Mouse (Mus musculus) kidney, embryonic 16.5 days (tissue): ENCODE measurements around the gene Dolpp1. TPM values are rescaled to one million over a fixed set of nuclear protein-coding genes. Genes with fewer than 3 reads are reported as not detected.
"Not testable (repeated sequence)": the region's sequence is repeated elsewhere in the genome, so short reads cannot be mapped to it uniquely, and the experiment has no call there.

Experiments
- ATAC-seq: fragments of 200-750 bp; cut with Nextera tagmentation; 2 replicates; pipeline ENCODE4 v1.8.0; 2017; ENCODE audit warnings: moderate TSS enrichment; ENCODE audit not compliant: low FRiP score, low TSS enrichment
- H3K27ac ChIP-seq: fragments of 300-500 bp; sonication (generic); 2 replicates; pipeline ENCODE4 v1.5.1; 2014; ENCODE audit warnings: low read length
- H3K27me3 ChIP-seq: fragments of 300-500 bp; sonication (generic); 2 replicates; pipeline ENCODE4 v1.6.1; 2014; ENCODE audit warnings: low read length, control low read depth, mixed read lengths; ENCODE audit not compliant: insufficient read depth
- H3K36me3 ChIP-seq: fragments of 300-500 bp; sonication (generic); 2 replicates; pipeline ENCODE4 v1.6.1; 2014; ENCODE audit warnings: low read length, control low read depth, mixed read lengths; ENCODE audit not compliant: insufficient read depth
- H3K4me1 ChIP-seq: fragments of 300-500 bp; sonication (generic); 2 replicates; pipeline ENCODE4 v1.6.1; 2014; ENCODE audit warnings: low read length, control low read depth, mixed read lengths; ENCODE audit not compliant: insufficient read depth
- H3K4me2 ChIP-seq: fragments of 300-500 bp; sonication (generic); replicated peaks from 2 replicates; pipeline ENCODE4 v1.6.1; 2014; ENCODE audit warnings: low read depth, low read length
- H3K4me3 ChIP-seq: fragments of 300-500 bp; sonication (generic); 2 replicates; pipeline ENCODE4 v1.5.1; 2014; ENCODE audit warnings: mild to moderate bottlenecking, low read length
- H3K9ac ChIP-seq: fragments of 300-500 bp; sonication (generic); replicated peaks from 2 replicates; pipeline ENCODE4 v1.6.1; 2014; ENCODE audit warnings: low read length
- H3K9me3 ChIP-seq: fragments of 300-500 bp; sonication (generic); 2 replicates; pipeline ENCODE4 v1.6.1; 2016; ENCODE audit warnings: low read length, control low read depth
- WGBS: fragments of 180-500 bp; shearing (Covaris S2); extraction: QIAGEN DNeasy Blood & Tissue Kit; methylation state at CpG from one replicate; pipeline ENCODE4 v1.1.7; 2014; 5-methylcytosine and 5-hydroxymethylcytosine counted together
- polyA plus RNA-seq: library from polyadenylated mRNA; unstranded; fragments of >200 nt; fragmentation: Nextera tagmentation; extraction: Ambion mirVana; gene quantifications from 2 replicates; pipeline ENCODE4 v1.2.1, GENCODE M21; 2015

Gene Dolpp1
- polyA plus RNA-seq, 1 experiment from 2014 or later = 44.2 TPM

DNA sequence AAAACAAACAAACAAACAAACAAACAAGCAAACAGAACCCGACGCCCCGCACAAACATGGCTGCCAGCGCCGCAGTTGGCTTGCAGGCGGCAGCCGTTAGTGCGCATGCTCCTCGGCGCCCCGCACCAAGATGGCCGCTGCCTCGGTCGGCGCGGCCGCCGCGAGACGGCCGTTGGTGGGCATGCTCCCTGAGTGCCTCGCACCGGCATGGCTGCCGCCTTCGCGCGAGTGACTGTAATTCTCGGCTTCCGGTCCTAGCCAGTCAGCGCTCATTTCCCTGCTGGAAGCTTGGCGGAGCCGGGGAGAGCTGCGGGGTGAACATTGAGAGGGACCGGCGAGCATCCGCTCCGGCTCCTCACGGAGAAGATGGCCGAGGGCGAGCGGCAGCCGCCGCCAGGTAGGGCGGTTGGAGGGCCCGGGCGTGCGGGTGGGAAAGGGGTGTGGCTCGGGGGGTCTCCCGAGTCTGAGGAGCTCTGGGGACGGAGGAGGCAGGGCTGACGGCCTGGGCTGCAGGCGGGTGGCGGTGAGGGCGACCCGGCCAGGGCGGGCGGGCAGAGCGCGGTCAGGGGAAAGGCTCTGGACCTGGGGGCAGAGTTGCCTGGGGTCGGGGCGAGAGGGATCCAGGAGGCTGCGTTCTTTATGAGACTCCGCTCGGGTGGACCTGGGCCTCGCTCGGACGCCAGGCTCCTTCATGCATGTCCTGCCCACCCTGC, 24.0 kb downstream of the Dolpp1 start, which contains the start of gene Ptpa:
Gene Ptpa (plus strand): TSS at position 104 of the 713 bp plus-strand sequence.
- Histone ChIP-seq H3K27me3 (no peaks in the 10 kb centered on the region), H3K36me3 (no peaks in the 10 kb centered on the region), H3K27ac (peak within 1 kb of the TSS; percentile 99), H3K9ac (peak within 1 kb of the TSS; percentile 98), H3K4me2 (peak within 1 kb of the TSS; percentile 87), H3K9me3 (no peaks in the 10 kb centered on the region), H3K4me1 (peaks cover 32% of the 10 kb centered on the region), H3K4me3 (peak within 1 kb of the TSS; percentile 91)
- peak; percentile 85 for ATAC-seq
- 0% methylated on average over 64 of the region's 67 CpGs for WGBS

GRCm38 (mm10) chr2:30416649-30416965, 24.6 kb downstream of the Dolpp1 start:
- peak overlapping the region; percentile 87 for H3K4me2 ChIP-seq
- peak overlapping the region; percentile 91 for H3K4me3 ChIP-seq
- no peaks in the 10 kb centered on the region for H3K27me3 ChIP-seq
- H3K36me3 ChIP-seq = no peaks in the 10 kb centered on the region
- peaks cover 33% of the 10 kb centered on the region for H3K4me1 ChIP-seq
- peak overlapping the region; percentile 99 for H3K27ac ChIP-seq
- H3K9me3 ChIP-seq = no peaks in the 10 kb centered on the region
- 0% methylated on average over 7 of the region's 7 CpGs for WGBS
- no peak for ATAC-seq
- peak overlapping the region; percentile 98 for H3K9ac ChIP-seq

GRCm38 (mm10) chr2:30417154-30417553, 25.1 kb downstream of the Dolpp1 start:
- Histone ChIP-seq H3K4me1 (peaks cover 33% of the 10 kb centered on the region), H3K4me2 (peak overlapping the region; percentile 87), H3K4me3 (peak overlapping the region; percentile 91)
- not testable (repeated sequence) for H3K36me3 ChIP-seq, H3K9me3 ChIP-seq, H3K27ac ChIP-seq, H3K9ac ChIP-seq, H3K27me3 ChIP-seq, ATAC-seq
- 72% methylated on average over 6 of the region's 6 CpGs for WGBS

DNA sequence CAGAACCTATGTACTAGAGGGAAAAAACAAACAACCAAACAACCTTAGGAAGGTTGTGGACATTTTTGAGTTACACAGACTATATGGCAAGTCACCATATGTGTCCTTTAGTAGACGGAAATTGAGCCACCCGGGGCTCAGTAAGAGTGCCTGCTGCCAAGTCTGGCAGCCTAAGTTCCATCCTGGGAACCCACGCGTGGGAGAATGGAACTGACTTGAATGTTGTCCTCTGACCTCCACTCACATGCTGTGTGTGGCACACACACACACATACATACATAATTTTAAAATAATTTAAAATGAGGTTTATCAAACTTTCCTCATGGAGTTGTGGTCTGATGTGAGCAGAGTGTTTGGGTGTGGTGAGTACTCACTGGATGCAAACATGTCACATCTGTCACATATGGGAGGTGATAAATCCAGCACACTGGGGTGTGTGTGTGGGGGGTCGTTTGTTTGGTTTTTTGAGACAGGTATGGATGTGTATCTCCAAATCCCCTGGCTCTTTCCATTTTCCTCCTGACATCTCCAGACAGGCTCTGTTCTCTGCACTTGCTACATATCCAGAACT, 25.6 kb downstream of the Dolpp1 start:
- no peak overlapping the region for H3K4me3 ChIP-seq
- no peaks in the 10 kb centered on the region for H3K9me3 ChIP-seq
- H3K4me2 ChIP-seq = peak overlapping the region; percentile 87
- no peak overlapping the region for H3K9ac ChIP-seq
- no peak overlapping the region for H3K27ac ChIP-seq
- no peaks in the 10 kb centered on the region for H3K27me3 ChIP-seq
- no peaks in the 10 kb centered on the region for H3K36me3 ChIP-seq
- 60% methylated on average over 5 of the region's 5 CpGs for WGBS
- H3K4me1 ChIP-seq = peaks cover 33% of the 10 kb centered on the region
- ATAC-seq = no peak

- no peak overlapping the region for H3K4me3 ChIP-seq
- WGBS = 58% methylated on average over 6 of the region's 6 CpGs
- no peaks in the 10 kb centered on the region for H3K36me3 ChIP-seq
- H3K4me1 ChIP-seq = peaks cover 33% of the 10 kb centered on the region
- H3K4me2 ChIP-seq = peak overlapping the region; percentile 38
- H3K27ac ChIP-seq = peak overlapping the region; percentile 61; the same call in 1 of the 2 replicates
- no peaks in the 10 kb centered on the region for H3K9me3 ChIP-seq
- no peak for ATAC-seq
- H3K27me3 ChIP-seq = no peaks in the 10 kb centered on the region
- 0 out of 2 replicates have a peak overlapping the region, but pooled peaks have one; percentile 1 for H3K9ac ChIP-seq
Observed at GRCm38 (mm10) chr2:30418259-30418658, 26.2 kb downstream of the Dolpp1 start.

GRCm38 (mm10) chr2:30419112-30419511, 27.1 kb downstream of the Dolpp1 start:
- H3K4me1 ChIP-seq = peaks cover 33% of the 10 kb centered on the region
- H3K9me3 ChIP-seq = no peaks in the 10 kb centered on the region
- ATAC-seq = no peak
- no peak overlapping the region for H3K4me3 ChIP-seq
- 14% methylated on average over 10 of the region's 10 CpGs for WGBS
- peak overlapping the region; percentile 38 for H3K4me2 ChIP-seq
- peak overlapping the region; percentile 61 for H3K27ac ChIP-seq
- no peaks in the 10 kb centered on the region for H3K27me3 ChIP-seq
- no peaks in the 10 kb centered on the region for H3K36me3 ChIP-seq
- peak overlapping the region; percentile 62 for H3K9ac ChIP-seq

DNA sequence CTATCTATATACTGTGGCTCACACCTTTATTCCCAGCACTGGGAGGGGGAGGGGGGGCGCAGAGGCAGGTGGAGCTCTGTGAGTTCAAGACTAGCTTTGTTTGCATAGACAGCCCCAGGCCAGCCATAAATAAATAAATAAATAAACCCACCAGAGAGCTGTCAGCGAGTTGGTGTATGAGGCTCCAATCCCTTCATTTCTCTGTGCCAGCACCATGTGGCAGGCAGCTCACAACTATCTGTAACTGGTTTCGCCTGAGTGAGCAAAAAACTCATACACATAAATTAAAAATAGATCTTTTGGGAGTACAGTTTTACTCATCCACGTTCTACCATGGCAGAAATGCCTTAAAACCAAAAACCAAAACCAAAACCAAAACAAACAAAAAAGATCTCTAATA, 29.4 kb downstream of the Dolpp1 start:
- 61% methylated on average over 4 of the region's 4 CpGs for WGBS
- no peak overlapping the region for H3K4me2 ChIP-seq
- H3K9ac ChIP-seq = no peak overlapping the region
- H3K36me3 ChIP-seq = peaks cover 2% of the 10 kb centered on the region
- no peak overlapping the region for H3K27ac ChIP-seq
- no peaks in the 10 kb centered on the region for H3K9me3 ChIP-seq
- no peak for ATAC-seq
- peaks cover 27% of the 10 kb centered on the region for H3K4me1 ChIP-seq
- H3K4me3 ChIP-seq = no peak overlapping the region
- H3K27me3 ChIP-seq = no peaks in the 10 kb centered on the region

- peaks cover 70% of the 10 kb centered on the region for H3K36me3 ChIP-seq
- no peak overlapping the region for H3K9ac ChIP-seq
- H3K9me3 ChIP-seq = no peaks in the 10 kb centered on the region
- ATAC-seq = no peak
- H3K4me1 ChIP-seq = no peaks in the 10 kb centered on the region
- no peak overlapping the region for H3K4me2 ChIP-seq
- H3K27ac ChIP-seq = no peak overlapping the region
- no peak overlapping the region for H3K4me3 ChIP-seq
- no peaks in the 10 kb centered on the region for H3K27me3 ChIP-seq
Observed at GRCm38 (mm10) chr2:30429156-30429555, 37.1 kb downstream of the Dolpp1 start.

DNA sequence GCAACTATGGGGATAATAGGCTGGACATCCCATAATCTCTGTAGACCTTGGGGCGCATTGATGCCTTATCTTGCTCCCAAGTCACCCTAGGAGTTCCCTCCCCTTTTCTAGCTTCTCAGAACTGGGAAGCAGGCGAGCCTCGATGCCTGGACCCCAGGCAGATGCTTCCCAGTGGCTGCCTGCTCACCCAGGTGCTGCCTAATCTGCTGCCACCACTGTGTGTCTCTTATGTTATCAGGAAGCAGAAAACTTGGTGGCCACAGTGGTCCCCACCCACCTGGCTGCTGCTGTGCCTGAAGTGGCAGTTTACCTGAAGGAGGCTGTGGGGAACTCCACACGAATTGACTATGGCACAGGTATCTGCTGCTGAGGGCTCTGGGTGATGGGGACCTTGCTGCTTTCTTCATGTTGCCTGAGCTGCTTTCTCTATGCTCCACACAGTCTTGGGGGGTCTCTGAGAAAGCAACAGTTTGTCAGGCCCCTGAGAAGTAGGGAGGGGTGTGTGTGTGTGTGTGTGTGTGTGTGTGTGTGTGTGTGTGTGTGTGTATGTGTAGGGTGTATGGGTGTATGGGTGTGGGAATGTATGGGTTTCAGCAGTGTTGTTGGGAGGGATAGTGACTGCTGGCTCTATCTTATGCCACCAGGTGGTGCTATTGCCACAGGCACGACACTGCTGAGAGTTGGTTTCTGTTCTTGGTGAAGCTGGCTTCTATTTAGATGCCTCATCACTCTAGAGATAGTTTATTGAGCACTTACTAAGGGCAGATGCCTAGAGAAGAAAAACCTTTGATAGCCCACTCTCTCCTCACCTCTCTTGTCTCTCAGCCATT, 43.5 kb downstream of the Dolpp1 start:
- Histone ChIP-seq H3K4me1 (peaks cover 11% of the 10 kb centered on the region), H3K27me3 (no peaks in the 10 kb centered on the region), H3K36me3 (peaks cover 72% of the 10 kb centered on the region), H3K4me3 (no peak overlapping the region), H3K4me2 (no peak overlapping the region), H3K9ac (no peak overlapping the region), H3K9me3 (no peaks in the 10 kb centered on the region), H3K27ac (0 out of 2 replicates have a peak overlapping the region, but pooled peaks have one; percentile 43)
- ATAC-seq = peak; percentile 70
- 39% methylated on average over 5 of the region's 5 CpGs for WGBS
